8 mouse cellular contexts compared by ENCODE assay signal in genomic region chr2:144269679-144270475, GRCm38 (mm10). TPM values are rescaled to one million over a fixed set of nuclear protein-coding genes. Genes with fewer than 3 reads are reported as not detected.
DNase-seq lines count a peak whose midpoint lies in the region; ATAC-seq and TF ChIP-seq lines count a peak whose summit lies in the region.

No protein-coding gene starts in this region.

- intact Hi-C loops in left cerebral cortex, postnatal 25 days (cut with DNase I), result loop anchor here (2.0 kb wide), 1 partner anchor 259 kb away; the partner anchor contains the start of gene Rrbp1

- H3K79me2 ChIP-seq in liver, adult 2 months (ENCODE audit: control insufficient read depth, insufficient read depth, low read length), result peaks cover under 1% of the 10 kb centered on the region; the same call in 1 of the 2 replicates

- H3K9me3 ChIP-seq in neural tube, embryonic 12.5 days, result no peaks in the 10 kb centered on the region

- no peaks in the 10 kb centered on the region; the same call in 1 of the 2 replicates for H3K36me3 ChIP-seq in liver, adult 2 months (ENCODE audit: control insufficient read depth, insufficient read depth, low read length)
- no peaks in the 10 kb centered on the region; the same call in 1 of the 2 replicates for H3K36me3 ChIP-seq in neural tube, embryonic 12.5 days

- peaks cover 10% of the 10 kb centered on the region for H3K4me1 ChIP-seq in liver, adult 2 months (ENCODE audit: control insufficient read depth, insufficient read depth, low read length)
- H3K4me1 ChIP-seq in neural tube, embryonic 12.5 days, result peaks cover 14% of the 10 kb centered on the region

- TF ChIP-seq CTCF in liver, adult 2 months (IDR thresholded peaks at IDR 0.05; ENCODE audit: low read depth, low read length), result no peak

- WGBS in liver, adult 2 months, result under 1% methylated on average over 33 of the region's 33 CpGs
- WGBS in neural tube, embryonic 12.5 days, result under 1% methylated on average over 25 of the region's 33 CpGs

- ATAC-seq in inflammation-experienced regulatory T-cells, adult 6 months, result peak; percentile 18
- no peak; the same call in 1 of the 2 replicates for ATAC-seq in neural tube, embryonic 12.5 days (ENCODE audit: low FRiP score, low read depth)

- H3K4me2 ChIP-seq in neural tube, embryonic 12.5 days (replicated peaks), result peak overlapping the region; percentile 62

- peak overlapping the region; percentile 95 for H3K9ac ChIP-seq in liver, adult 2 months (ENCODE audit: low read depth, low read length)
- peak overlapping the region; percentile 97 for H3K9ac ChIP-seq in neural tube, embryonic 12.5 days

- no peaks in the 10 kb centered on the region for H3K27me3 ChIP-seq in liver, adult 2 months (ENCODE audit: control insufficient read depth, insufficient read depth, low read length)
- H3K27me3 ChIP-seq in neural tube, embryonic 12.5 days (replicated peaks), result no peaks in the 10 kb centered on the region

- H3K27ac ChIP-seq in liver, adult 2 months (replicated peaks; ENCODE audit: insufficient read depth, low read depth, low read length), result peak overlapping the region; percentile 94
- H3K27ac ChIP-seq in neural tube, embryonic 12.5 days, result peak overlapping the region; percentile 74; the same call in 1 of the 2 replicates

- peak; percentile 37 for DNase-seq in liver, adult 2 months (ENCODE audit: extremely low read depth, low read depth, low spot score)
- DNase-seq in liver, result no peak
- peak; percentile 37 for DNase-seq in embryo, embryonic 11 days
- no peak for DNase-seq in gastrocnemius, adult 18-20 months (ENCODE audit: low spot score)
- DNase-seq in left cerebral cortex, postnatal 25 days (ENCODE audit: low spot score in 2 of 2), result no peak
- no peak for DNase-seq in testis, postnatal 14 days (ENCODE audit: low spot score)

- TF ChIP-seq POLR2A in liver, adult 2 months (IDR thresholded peaks at IDR 0.05; ENCODE audit: extremely low read depth, insufficient read depth, low read length), result no peak

- H3K4me3 ChIP-seq in liver, adult 2 months (ENCODE audit: insufficient read depth, low read depth, low read length), result peak overlapping the region; percentile 97
- H3K4me3 ChIP-seq in neural tube, embryonic 12.5 days, result peak overlapping the region; percentile 84

RNA-seq across cellular contexts. Expression of gene Mgme1, which starts 0.6 kb away (rescaled TPM):
- total RNA-seq in liver, adult 2 months (2014; rRNA removed), result 6.8 and 7.2 TPM in 2 replicates
- 3.0 and 3.5 TPM in 2 replicates for polyA plus RNA-seq in liver, adult 2 months (2012; rRNA removed)
- 10 to 100 TPM in 2 of 3 experiments, 1 to 10 TPM in 1; 8.9 to 13.5 (median 10.4) TPM for polyA plus RNA-seq in inflammation-experienced regulatory T-cells, adult 6 months (2017; shearing (Covaris generic))
- 12.9 and 14.6 TPM in 2 replicates for polyA plus RNA-seq in neural tube, embryonic 12.5 days (2016; fragmentation: Nextera tagmentation; extraction: Ambion mirVana)
- 10 to 100 TPM; 10.9 to 11.0 TPM for total RNA-seq in gastrocnemius, adult 18-20 months (2021)
- 1 to 10 TPM; 5.2 to 5.7 TPM for total RNA-seq in left cerebral cortex, postnatal 25 days (2021)

RNA-seq across cellular contexts. Expression of gene Snx5, which starts 0.8 kb away (rescaled TPM):
- total RNA-seq in liver, adult 2 months (2014; rRNA removed), result 60.3 and 62.4 TPM in 2 replicates
- 17.2 and 21.8 TPM in 2 replicates for polyA plus RNA-seq in liver, adult 2 months (2012; rRNA removed)
- 100 to 1,000 TPM in 2 of 3 experiments, 10 to 100 TPM in 1; 62.1 to 121 (median 102) TPM for polyA plus RNA-seq in inflammation-experienced regulatory T-cells, adult 6 months (2017; shearing (Covaris generic))
- polyA plus RNA-seq in neural tube, embryonic 12.5 days (2016; fragmentation: Nextera tagmentation; extraction: Ambion mirVana), result 87.2 and 88.9 TPM in 2 replicates
- 10 to 100 TPM; 55.8 to 58.1 TPM for total RNA-seq in gastrocnemius, adult 18-20 months (2021)
- total RNA-seq in left cerebral cortex, postnatal 25 days (2021), result 10 to 100 TPM; 77.5 to 81.3 TPM

Comparison
In these comparisons a context has a peak if more than half of its experiments do, and no peak if none do; other contexts are left out.
1. DNase-seq: peak in liver, adult 2 months (single experiment) and embryo, embryonic 11 days (single experiment); none in liver (single experiment), gastrocnemius, adult 18-20 months (single experiment), left cerebral cortex, postnatal 25 days (0 of 2) and testis, postnatal 14 days (single experiment).